Mouse (Mus musculus): ENCODE data around the gene Slc24a4.

GRCm38 (mm10) chr12:102275833-102276443 lies 147.4 kb downstream of the Slc24a4 start:
- TF ChIP-seq CTCF (IDR thresholded peaks at IDR 0.05; ENCODE audit: extremely low read depth, insufficient read depth, low read length): no peak
- TF ChIP-seq POLR2A (IDR thresholded peaks at IDR 0.05; ENCODE audit: extremely low read depth, insufficient read depth, low read length): no peak

Data from cortical plate, adult 2 months (tissue).